Mouse (Mus musculus) midbrain, embryonic 13.5 days (tissue): ENCODE data around the gene Armh1. TPM values are rescaled to one million over a fixed set of nuclear protein-coding genes. Genes with fewer than 3 reads are reported as not detected.

ENCODE experiments used
- ATAC-seq: fragments of 200-750 bp; cut with Nextera tagmentation; 2 replicates; pipeline ENCODE4 v1.8.0; 2017; ENCODE audit warnings: mild to moderate bottlenecking, moderate TSS enrichment, moderate library complexity
- H3K27ac ChIP-seq: fragments of 300-500 bp; sonication (generic); 2 replicates; pipeline ENCODE4 v1.5.1; 2015; ENCODE audit warnings: inconsistent platforms, mild to moderate bottlenecking, moderate library complexity
- H3K27me3 ChIP-seq: fragments of 300-500 bp; sonication (generic); 2 replicates; pipeline ENCODE4 v1.6.1; 2015; ENCODE audit warnings: mild to moderate bottlenecking, inconsistent platforms
- H3K36me3 ChIP-seq: fragments of 300-500 bp; sonication (generic); 2 replicates; pipeline ENCODE4 v1.6.1; 2015; ENCODE audit warnings: mild to moderate bottlenecking, inconsistent platforms
- H3K4me1 ChIP-seq: fragments of 300-500 bp; sonication (generic); replicated peaks from 2 replicates; pipeline ENCODE4 v1.6.1; 2015; ENCODE audit warnings: inconsistent platforms
- H3K4me2 ChIP-seq: fragments of 300-500 bp; sonication (generic); replicated peaks from 2 replicates; pipeline ENCODE4 v1.6.1; 2015; ENCODE audit warnings: moderate library complexity, mild to moderate bottlenecking, inconsistent platforms
- H3K4me3 ChIP-seq: fragments of 300-500 bp; sonication (generic); replicated peaks from 2 replicates; pipeline ENCODE4 v1.5.1; 2015; ENCODE audit warnings: mild to moderate bottlenecking, inconsistent platforms
- H3K9ac ChIP-seq: fragments of 300-500 bp; sonication (generic); replicated peaks from 2 replicates; pipeline ENCODE4 v1.6.1; 2015; ENCODE audit warnings: mild to moderate bottlenecking, inconsistent platforms
- H3K9me3 ChIP-seq: fragments of 300-500 bp; sonication (generic); 2 replicates; pipeline ENCODE4 v1.6.1; 2016; ENCODE audit warnings: mild to moderate bottlenecking, inconsistent platforms
- WGBS: fragments of 180-500 bp; shearing (Covaris S2); methylation state at CpG from one replicate; pipeline ENCODE4 v1.1.7; 2015; 5-methylcytosine and 5-hydroxymethylcytosine counted together
- polyA plus RNA-seq: library from polyadenylated mRNA; unstranded; fragments of >200 nt; fragmentation: Nextera tagmentation; extraction: Ambion mirVana; gene quantifications from 2 replicates; pipeline ENCODE4 v1.2.1, GENCODE M21; 2015

Armh1 gene
- polyA plus RNA-seq, 1 experiment from 2014 or later, result 0.83 TPM

DNA sequence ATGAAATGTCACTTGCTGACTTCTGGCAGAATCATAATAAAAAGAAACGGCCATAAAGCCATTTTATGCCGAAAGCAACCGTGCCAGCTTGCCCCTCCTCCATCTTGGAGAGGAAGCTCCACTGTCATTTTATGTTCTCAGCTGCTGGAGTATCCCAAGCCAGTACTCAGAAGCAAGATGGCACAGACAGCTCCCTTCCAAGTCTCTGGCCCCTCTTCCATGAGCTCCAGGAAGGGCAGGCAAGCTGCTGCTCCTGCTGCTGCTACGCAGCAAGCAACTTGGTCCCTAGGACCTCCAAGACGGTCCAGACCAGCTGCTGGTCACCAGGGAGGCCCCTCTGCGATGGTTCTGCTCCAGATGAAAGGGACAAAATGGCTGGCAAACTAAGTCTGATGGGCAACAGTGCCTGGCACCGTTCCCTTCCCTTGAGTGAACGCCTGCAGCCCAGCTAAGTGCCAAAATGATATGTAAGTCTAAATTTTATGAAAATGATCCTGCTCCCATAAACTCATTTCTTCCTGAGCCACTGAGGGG is 28.5 kb upstream of the Armh1 start:
- Histone ChIP-seq H3K4me3 (no peak overlapping the region), H3K4me1 (peaks cover 67% of the 10 kb centered on the region), H3K27me3 (peaks cover 54% of the 10 kb centered on the region), H3K27ac (no peak overlapping the region), H3K9me3 (no peaks in the 10 kb centered on the region), H3K36me3 (peaks cover 79% of the 10 kb centered on the region), H3K9ac (no peak overlapping the region; the same call in 1 of the 2 replicates), H3K4me2 (no peak overlapping the region)
- WGBS, result 91% methylated on average over 8 of the region's 8 CpGs
- ATAC-seq, result no peak

- Histone ChIP-seq H3K9ac (no peak overlapping the region), H3K36me3 (peaks cover 79% of the 10 kb centered on the region), H3K4me3 (no peak overlapping the region), H3K27me3 (peaks cover 59% of the 10 kb centered on the region), H3K9me3 (peaks cover 5% of the 10 kb centered on the region; the same call in 1 of the 2 replicates), H3K4me2 (no peak overlapping the region), H3K4me1 (peaks cover 55% of the 10 kb centered on the region), H3K27ac (no peak overlapping the region)
- ATAC-seq, result no peak
- 80% methylated on average over 2 of the region's 2 CpGs for WGBS
Measured at GRCm38 (mm10) chr4:117279253-117279642, 27.3 kb upstream of the Armh1 start.

- no peak overlapping the region for H3K4me3 ChIP-seq
- H3K36me3 ChIP-seq, result peaks cover 80% of the 10 kb centered on the region
- H3K27me3 ChIP-seq, result peaks cover 59% of the 10 kb centered on the region
- H3K9ac ChIP-seq, result no peak overlapping the region
- no peak for ATAC-seq
- H3K27ac ChIP-seq, result peak overlapping the region; percentile 2; the same call in 1 of the 2 replicates
- peaks cover 49% of the 10 kb centered on the region for H3K4me1 ChIP-seq
- WGBS, result 57% methylated on average over 10 of the region's 10 CpGs
- H3K4me2 ChIP-seq, result no peak overlapping the region
- H3K9me3 ChIP-seq, result peaks cover 10% of the 10 kb centered on the region; the same call in 1 of the 2 replicates
Measured at GRCm38 (mm10) chr4:117278381-117279252, 26.7 kb upstream of the Armh1 start.

- Histone ChIP-seq H3K4me3 (no peak overlapping the region), H3K27me3 (peaks cover 59% of the 10 kb centered on the region), H3K4me2 (no peak overlapping the region), H3K9ac (no peak overlapping the region), H3K27ac (no peak overlapping the region), H3K9me3 (peaks cover 10% of the 10 kb centered on the region; the same call in 1 of the 2 replicates), H3K36me3 (peaks cover 88% of the 10 kb centered on the region), H3K4me1 (peaks cover 48% of the 10 kb centered on the region)
- ATAC-seq, result no peak
- WGBS, result 91% methylated on average over 7 of the region's 7 CpGs
Measured at GRCm38 (mm10) chr4:117277687-117278086, 25.8 kb upstream of the Armh1 start.

DNA sequence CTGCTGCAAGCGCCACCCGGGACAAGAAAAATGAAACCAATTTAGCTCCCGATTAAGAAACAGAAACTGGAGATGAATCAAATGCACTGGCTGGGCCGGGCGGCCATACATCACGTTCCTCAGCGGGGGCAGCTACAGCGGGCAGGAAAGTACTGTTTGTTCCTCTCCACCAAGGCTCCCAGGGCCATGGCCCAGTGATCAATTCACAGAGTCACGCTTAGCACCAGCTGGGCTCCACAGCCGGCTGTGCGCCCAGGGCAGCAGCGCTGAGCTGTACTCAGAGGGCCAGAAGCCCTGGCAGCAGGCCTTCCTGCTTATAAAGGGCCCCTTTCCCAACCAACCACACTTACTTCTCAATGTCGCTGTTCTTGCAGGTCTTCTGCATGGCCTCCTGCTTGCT is 25.1 kb upstream of the Armh1 start:
- no peak for ATAC-seq
- no peak overlapping the region for H3K4me2 ChIP-seq
- 91% methylated on average over 13 of the region's 13 CpGs for WGBS
- H3K36me3 ChIP-seq, result peaks cover 89% of the 10 kb centered on the region
- no peak overlapping the region for H3K9ac ChIP-seq
- H3K4me1 ChIP-seq, result peaks cover 48% of the 10 kb centered on the region
- H3K9me3 ChIP-seq, result peaks cover 10% of the 10 kb centered on the region; the same call in 1 of the 2 replicates
- H3K27me3 ChIP-seq, result peaks cover 56% of the 10 kb centered on the region
- H3K27ac ChIP-seq, result no peak overlapping the region
- no peak overlapping the region for H3K4me3 ChIP-seq

GRCm38 (mm10) chr4:117276281-117276711 is 24.4 kb upstream of the Armh1 start:
- WGBS, result 96% methylated on average over 17 of the region's 17 CpGs
- Histone ChIP-seq H3K4me3 (no peak overlapping the region), H3K36me3 (peaks cover 94% of the 10 kb centered on the region), H3K9ac (no peak overlapping the region), H3K27me3 (peaks cover 58% of the 10 kb centered on the region), H3K9me3 (peaks cover 10% of the 10 kb centered on the region; the same call in 1 of the 2 replicates), H3K4me2 (no peak overlapping the region), H3K4me1 (peaks cover 47% of the 10 kb centered on the region), H3K27ac (no peak overlapping the region)
- no peak for ATAC-seq

DNA sequence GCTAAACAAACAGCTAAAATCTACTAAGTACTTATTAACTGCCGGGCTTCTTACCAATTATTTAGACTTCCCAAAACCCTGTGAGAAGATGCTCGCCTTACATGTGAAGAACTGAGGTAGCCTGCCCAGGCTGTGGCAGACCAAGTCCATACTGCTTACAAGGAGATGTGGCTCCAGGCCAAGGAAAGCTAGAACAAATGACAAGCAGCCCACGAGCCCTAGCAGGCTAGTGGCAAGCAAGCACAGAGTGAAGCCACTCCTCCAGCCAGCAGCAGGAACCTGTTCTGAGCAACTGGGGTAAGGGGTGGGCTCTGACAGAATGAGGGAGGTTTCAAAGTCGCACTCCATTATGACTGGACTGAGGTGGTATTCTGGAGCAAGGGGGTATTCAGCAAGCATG is 22.8 kb upstream of the Armh1 start:
- peaks cover 40% of the 10 kb centered on the region for H3K4me1 ChIP-seq
- ATAC-seq, result no peak
- WGBS, result 94% methylated on average over 4 of the region's 4 CpGs
- no peak overlapping the region for H3K9ac ChIP-seq
- H3K36me3 ChIP-seq, result peaks cover 82% of the 10 kb centered on the region
- peaks cover 64% of the 10 kb centered on the region for H3K27me3 ChIP-seq
- H3K4me3 ChIP-seq, result no peak overlapping the region
- peaks cover 10% of the 10 kb centered on the region; the same call in 1 of the 2 replicates for H3K9me3 ChIP-seq
- no peak overlapping the region for H3K4me2 ChIP-seq
- H3K27ac ChIP-seq, result no peak overlapping the region

DNA sequence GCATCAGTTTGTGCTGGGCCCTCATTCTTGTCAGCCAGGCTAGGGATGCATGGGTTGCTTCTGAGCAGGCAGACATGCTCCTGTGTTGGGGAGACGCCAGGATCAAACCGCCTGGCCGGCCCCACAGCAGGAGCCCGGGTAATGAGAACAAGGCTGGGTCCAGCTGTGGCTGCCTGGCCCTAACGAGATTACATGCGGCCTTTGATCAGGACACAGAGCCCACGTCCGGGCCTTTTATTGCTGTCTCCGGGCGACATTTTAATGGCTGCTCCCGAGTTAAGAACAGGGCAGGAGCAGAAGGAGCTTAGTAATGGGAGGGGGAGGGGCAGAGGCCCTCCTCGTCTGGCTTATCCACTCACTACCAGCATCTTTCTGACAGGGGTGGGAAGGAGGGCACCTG is 20.5 kb upstream of the Armh1 start:
- Histone ChIP-seq H3K9me3 (peaks cover 10% of the 10 kb centered on the region; the same call in 1 of the 2 replicates), H3K9ac (0 out of 2 replicates have a peak overlapping the region, but pooled peaks have one; percentile 36), H3K4me2 (no peak overlapping the region), H3K27ac (peak overlapping the region; percentile 82), H3K4me1 (peaks cover 25% of the 10 kb centered on the region), H3K27me3 (peaks cover 74% of the 10 kb centered on the region), H3K36me3 (peaks cover 61% of the 10 kb centered on the region), H3K4me3 (no peak overlapping the region)
- peak; percentile 85 for ATAC-seq
- WGBS, result 3% methylated on average over 12 of the region's 12 CpGs

DNA sequence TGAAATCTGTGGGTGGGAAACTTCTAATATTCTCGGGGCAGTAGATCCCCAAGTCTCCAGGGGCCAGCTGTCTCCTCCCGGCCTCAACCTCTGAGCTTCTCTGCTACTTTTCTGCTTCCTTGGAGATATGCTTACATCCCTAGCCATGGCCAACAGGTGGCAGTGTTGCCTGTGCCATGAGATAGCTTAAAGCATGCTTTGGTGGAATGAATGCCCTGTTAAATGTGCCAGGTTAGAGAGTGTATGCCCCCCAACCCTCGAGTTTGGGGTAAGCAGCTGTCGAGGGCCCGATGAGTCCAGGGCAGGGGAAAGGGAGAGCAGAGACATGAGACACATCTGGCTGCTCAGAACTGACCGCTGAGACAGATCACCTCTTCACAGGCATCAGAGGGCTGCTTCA is 18.4 kb upstream of the Armh1 start:
- Histone ChIP-seq H3K36me3 (peaks cover 39% of the 10 kb centered on the region), H3K9me3 (peaks cover 10% of the 10 kb centered on the region; the same call in 1 of the 2 replicates), H3K4me2 (no peak overlapping the region), H3K9ac (no peak overlapping the region), H3K4me3 (no peak overlapping the region), H3K27me3 (peaks cover 68% of the 10 kb centered on the region), H3K27ac (no peak overlapping the region), H3K4me1 (peaks cover 25% of the 10 kb centered on the region)
- peak; percentile 1; the same call in 1 of the 2 replicates for ATAC-seq
- WGBS, result 12% methylated on average over 6 of the region's 6 CpGs

DNA sequence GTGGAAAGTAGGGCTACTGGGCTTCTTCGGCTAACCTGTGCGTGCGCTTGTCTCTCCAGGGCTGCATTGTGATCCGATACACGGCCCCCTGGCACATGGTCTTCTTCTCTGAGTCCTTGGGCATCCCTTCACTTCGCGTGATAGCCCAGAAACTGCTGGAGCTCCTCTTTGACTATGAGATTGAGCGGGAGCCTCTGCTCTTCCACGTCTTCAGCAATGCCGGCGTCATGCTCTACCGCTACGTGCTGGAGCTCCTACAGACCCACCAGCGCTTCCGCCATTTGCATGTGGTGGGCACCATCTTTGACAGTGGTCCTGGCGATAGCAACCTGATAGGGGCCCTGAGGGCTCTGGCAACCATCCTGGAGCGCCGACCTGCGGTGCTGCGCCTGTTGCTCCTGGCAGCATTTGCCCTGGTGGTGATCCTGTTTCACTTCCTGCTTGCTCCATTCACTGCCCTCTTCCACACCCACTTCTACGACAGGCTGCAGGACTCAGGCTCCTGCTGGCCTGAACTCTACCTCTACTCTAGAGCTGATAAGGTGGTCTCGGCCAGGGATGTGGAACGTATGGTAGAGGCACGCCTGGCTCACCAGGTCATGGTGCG is 16.0 kb upstream of the Armh1 start:
- WGBS, result 92% methylated on average over 25 of the region's 25 CpGs
- Histone ChIP-seq H3K9me3 (no peaks in the 10 kb centered on the region), H3K4me3 (no peak overlapping the region), H3K36me3 (peaks cover 17% of the 10 kb centered on the region), H3K27ac (no peak overlapping the region), H3K4me1 (peaks cover 19% of the 10 kb centered on the region), H3K4me2 (no peak overlapping the region), H3K9ac (no peak overlapping the region), H3K27me3 (peaks cover 64% of the 10 kb centered on the region)
- no peak for ATAC-seq

- no peak for ATAC-seq
- H3K9ac ChIP-seq, result no peak overlapping the region
- H3K4me3 ChIP-seq, result no peak overlapping the region
- peaks cover 12% of the 10 kb centered on the region for H3K4me1 ChIP-seq
- peaks cover 64% of the 10 kb centered on the region for H3K27me3 ChIP-seq
- WGBS, result 9% methylated on average over 2 of the region's 2 CpGs
- no peak overlapping the region for H3K27ac ChIP-seq
- H3K4me2 ChIP-seq, result no peak overlapping the region
- H3K36me3 ChIP-seq, result peaks cover 12% of the 10 kb centered on the region
- H3K9me3 ChIP-seq, result no peaks in the 10 kb centered on the region
Measured at GRCm38 (mm10) chr4:117267284-117267683, 15.4 kb upstream of the Armh1 start.

GRCm38 (mm10) chr4:117262987-117263386 is 11.1 kb upstream of the Armh1 start:
- 53% methylated on average over 8 of the region's 8 CpGs for WGBS
- ATAC-seq, result no peak

More at GRCm38 (mm10) chr4:117262987-117263386, 11.1 kb upstream of the Armh1 start:
- peaks cover 28% of the 10 kb centered on the region for H3K27me3 ChIP-seq
- H3K4me1 ChIP-seq, result no peaks in the 10 kb centered on the region
- H3K9me3 ChIP-seq, result no peaks in the 10 kb centered on the region
- H3K4me3 ChIP-seq, result no peak overlapping the region
- no peak overlapping the region for H3K9ac ChIP-seq
- H3K4me2 ChIP-seq, result no peak overlapping the region
- no peak overlapping the region for H3K27ac ChIP-seq
- no peaks in the 10 kb centered on the region for H3K36me3 ChIP-seq
